Mouse (Mus musculus) cerebellum, adult (tissue): Measurements from ENCODE around the gene Hist1h4a.
"Not testable (repeated sequence)": the region's sequence is repeated elsewhere in the genome, so short reads cannot be mapped to it uniquely, and the experiment has no call there.

ENCODE experiments used
- ATAC-seq: cut with Nextera tagmentation; 2 replicates; pipeline ENCODE4 v1.9.2; 2017; ENCODE audit warnings: mild to moderate bottlenecking, moderate library complexity, mixed read lengths; ENCODE audit not compliant: insufficient number of reproducible peaks, low FRiP score, low TSS enrichment

Gene Hist1h4a

DNA sequence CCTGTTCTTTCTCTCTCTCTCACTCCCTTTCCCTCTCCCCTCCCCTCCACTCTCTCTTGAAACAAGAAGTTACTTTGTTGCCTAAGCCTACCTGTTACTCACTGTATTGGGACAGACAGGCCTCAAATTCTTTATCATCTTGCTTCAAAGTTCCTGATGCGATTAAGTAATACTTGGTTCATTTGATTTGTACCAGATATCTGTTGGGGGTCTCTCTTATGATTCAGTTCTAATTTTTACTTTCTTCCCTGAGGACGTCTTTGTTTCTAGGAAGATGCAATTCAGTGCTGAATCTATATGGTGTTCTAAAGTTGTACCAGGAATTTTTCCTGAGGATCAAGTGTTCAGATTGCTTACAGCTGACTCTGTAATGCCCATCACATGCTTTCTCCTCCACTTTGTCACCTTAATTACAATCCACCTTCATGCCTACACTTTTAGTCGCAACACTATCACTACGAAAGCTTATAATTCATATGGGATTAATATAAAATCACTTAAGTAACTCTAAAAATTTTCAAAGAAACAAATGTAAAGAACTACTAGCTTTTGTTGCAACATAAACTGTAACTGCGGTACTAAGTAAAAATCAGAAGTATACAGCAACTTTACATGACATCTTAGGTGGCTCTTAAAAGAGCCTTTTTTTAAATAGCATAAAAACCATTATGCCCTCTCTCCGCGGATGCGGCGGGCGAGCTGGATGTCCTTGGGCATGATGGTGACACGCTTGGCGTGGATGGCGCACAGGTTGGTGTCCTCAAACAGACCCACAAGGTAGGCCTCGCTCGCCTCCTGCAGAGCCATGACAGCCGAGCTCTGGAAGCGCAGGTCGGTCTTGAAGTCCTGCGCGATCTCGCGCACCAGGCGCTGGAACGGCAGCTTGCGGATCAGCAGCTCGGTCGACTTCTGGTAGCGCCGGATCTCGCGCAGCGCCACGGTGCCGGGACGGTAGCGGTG, 16.3 kb downstream of the Hist1h4a start:
- no peak for ATAC-seq

- ATAC-seq: no peak
Measured at GRCm38 (mm10) chr13:23743963-23744362, 17.1 kb downstream of the Hist1h4a start.

GRCm38 (mm10) chr13:23743215-23743614, 17.8 kb downstream of the Hist1h4a start:
- ATAC-seq: no peak

GRCm38 (mm10) chr13:23742007-23742406, 19.0 kb downstream of the Hist1h4a start:
- ATAC-seq: no peak

DNA sequence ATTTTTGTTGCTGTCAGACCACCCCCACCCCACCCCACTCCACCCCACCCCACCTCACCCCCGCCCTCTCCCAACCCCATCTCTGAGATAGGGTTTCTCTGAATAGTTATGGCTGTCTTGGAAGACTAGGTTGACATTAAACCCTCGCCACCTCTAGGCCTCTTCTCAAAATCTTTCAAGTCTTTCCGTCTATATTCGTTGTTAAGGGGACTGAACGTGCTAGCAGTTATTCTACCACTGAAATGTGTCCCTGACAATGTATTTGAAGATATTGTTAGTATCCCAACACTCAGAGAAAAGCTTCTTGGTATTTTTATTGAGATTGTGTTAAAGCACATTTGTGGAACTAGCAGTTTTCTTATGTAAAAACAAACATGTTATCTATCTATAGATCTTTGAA, 20.1 kb downstream of the Hist1h4a start:
- no peak for ATAC-seq

- ATAC-seq: no peak
Measured at GRCm38 (mm10) chr13:23740256-23740840, 20.7 kb downstream of the Hist1h4a start.

- ATAC-seq: no peak
Measured at GRCm38 (mm10) chr13:23739922-23740252, 21.1 kb downstream of the Hist1h4a start.

DNA sequence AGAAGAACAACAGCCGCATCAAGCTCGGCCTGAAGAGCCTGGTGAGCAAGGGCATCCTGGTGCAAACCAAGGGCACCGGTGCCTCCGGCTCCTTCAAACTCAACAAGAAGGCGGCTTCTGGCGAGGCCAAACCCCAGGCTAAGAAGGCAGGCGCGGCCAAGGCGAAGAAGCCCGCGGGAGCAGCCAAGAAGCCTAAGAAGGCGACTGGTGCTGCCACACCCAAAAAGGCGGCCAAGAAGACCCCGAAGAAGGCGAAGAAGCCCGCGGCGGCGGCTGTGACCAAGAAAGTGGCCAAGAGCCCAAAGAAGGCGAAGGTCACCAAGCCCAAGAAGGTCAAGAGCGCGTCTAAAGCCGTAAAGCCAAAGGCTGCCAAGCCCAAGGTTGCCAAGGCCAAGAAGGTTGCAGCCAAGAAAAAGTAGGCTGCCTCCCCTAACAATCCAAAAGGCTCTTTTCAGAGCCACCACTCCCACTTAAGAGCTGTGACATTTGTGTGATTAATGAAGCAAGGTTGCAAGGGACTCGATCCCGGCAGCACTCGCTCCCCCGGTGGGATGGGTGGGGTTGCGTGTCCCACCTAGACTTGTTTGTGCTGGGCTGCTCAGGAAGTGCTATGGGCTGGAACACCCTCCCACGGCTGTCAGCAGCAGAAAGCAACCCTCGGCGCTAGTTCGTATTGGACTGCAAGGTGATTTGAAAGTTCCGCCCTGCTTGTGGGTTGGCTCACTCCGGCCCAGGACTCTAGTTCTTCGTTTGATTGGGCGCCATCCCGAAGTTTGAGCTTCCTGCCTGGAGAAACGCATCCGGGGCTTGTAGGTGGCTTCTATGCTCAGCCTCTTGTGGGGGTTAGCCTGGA, 21.7 kb downstream of the Hist1h4a start:
- peak; percentile 97 for ATAC-seq

DNA sequence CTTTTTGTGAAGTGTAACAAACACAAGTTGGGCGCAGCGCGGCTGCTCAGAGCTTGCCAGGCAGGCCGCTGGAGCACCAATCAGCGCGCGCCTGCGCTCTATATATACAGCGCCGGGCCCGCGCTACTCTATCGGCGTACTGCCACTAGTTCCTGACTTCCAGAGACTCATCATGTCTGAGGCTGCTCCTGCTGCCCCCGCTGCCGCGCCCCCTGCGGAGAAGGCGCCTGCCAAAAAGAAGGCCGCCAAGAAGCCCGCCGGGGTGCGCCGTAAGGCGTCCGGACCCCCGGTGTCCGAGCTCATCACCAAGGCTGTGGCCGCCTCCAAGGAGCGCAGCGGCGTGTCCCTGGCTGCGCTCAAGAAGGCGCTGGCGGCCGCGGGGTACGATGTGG, 22.4 kb downstream of the Hist1h4a start, which contains the start of gene Hist1h1c:
Gene Hist1h1c (plus strand): TSS at position 132 of the 392 bp plus-strand sequence.
- peak; percentile 66; the same call in 1 of the 2 replicates for ATAC-seq

GRCm38 (mm10) chr13:23738041-23738440, 23.0 kb downstream of the Hist1h4a start:
- ATAC-seq: no peak

- ATAC-seq: no peak
Measured at GRCm38 (mm10) chr13:23737091-23737490, 23.9 kb downstream of the Hist1h4a start.

DNA sequence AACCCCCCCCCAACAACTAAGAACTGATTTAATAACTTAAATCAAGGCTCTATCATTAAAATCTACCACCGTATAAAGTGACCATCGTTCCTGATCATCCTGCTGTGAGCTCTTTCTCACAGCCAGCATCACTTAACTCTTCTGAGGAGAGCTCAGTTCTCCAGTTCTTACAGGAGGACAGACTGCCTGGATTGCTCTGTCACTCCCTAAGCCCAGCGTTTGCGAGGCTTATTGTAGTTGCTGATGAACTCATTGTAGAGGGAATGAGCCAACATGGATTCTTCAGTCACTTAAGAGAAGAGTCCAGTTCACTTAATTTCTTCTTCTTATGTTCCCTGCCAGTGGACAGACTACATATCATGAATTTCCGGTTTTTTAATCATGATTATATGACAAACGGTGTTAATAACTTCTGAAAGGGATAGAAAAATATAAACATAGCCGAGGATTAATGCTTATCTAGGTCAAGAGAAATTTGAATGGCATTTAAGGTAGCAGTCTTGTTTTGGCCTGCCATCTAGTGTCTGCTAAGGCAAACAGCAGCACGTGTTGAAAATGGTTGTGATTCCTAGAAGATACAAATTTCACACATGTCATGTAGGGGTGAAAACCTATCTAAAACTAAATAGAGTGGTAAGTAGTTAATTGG, 28.8 kb downstream of the Hist1h4a start:
- 0 out of 2 replicates have a peak, but pooled peaks have one; percentile 45 for ATAC-seq

DNA sequence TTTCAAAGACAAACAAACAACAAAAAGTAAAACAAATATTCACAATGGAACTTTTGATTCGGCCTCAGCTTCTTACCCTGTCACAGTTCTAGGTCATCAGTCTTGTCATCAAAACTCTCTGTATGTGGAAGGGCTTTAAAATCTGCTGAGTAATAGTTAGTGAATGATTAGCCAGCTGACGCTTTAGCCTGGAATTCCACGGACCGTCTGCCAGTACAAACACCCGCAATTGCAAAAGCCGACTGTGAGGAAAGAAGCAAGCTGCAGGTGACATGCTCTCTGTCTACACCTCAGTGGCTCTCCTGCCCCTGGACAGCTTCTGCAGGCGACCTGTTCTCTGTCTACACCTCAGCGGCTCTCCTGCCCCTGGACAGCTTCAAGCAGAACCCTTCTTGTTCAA, 30.6 kb downstream of the Hist1h4a start:
- ATAC-seq: no peak

GRCm38 (mm10) chr13:23729706-23730105, 31.3 kb downstream of the Hist1h4a start:
- ATAC-seq: no peak

DNA sequence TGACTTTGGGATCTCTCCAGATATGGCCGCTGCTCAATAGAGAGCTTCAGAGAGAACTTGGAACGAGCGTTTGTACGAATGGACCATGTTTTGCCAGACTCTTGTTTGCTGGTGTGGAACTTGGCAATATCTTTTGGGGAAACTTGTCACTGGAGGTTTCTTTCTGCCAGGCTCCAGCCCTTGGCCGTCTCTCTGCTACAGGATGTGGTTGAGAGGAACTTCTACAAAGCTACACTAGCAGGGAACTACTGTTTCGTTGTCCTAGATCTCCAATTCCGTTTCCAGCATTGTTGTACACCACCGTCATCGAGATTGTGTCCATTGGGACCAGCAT, 31.9 kb downstream of the Hist1h4a start:
- no peak for ATAC-seq

DNA sequence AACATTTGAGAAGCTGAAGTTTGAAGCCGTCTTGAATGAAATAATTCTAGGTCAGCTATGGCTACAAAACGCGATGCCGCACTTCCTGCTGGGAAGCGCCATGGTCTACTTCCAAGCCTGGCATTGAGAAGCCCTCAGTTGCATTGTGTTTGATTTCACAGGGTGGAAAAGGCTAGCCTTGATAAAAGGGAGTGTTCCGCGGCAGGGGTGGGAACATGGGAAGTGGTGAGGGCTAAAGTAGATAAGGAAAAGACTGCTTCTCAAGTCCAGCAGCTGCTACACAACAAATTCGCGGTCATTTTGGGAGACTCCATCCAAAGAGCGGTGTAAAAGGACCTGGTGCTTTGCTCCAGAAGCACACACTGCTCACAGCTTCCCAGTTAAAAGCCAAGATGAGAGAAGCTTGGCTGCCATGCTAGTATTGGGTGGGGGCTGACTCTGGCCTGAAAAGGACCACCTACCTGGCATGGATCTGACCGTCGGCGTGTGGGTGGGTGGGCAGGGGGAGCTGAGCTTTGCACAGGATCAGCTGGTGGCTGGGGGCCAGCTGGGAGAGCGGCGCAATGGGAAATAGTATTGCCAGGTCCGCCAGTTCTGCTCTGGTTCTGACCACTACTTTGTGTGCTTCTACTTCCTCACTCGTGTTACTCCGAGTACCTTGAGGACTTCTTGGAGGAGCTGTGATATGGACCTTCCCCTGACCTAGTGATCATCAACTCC, 32.4 kb downstream of the Hist1h4a start:
- ATAC-seq: no peak

DNA sequence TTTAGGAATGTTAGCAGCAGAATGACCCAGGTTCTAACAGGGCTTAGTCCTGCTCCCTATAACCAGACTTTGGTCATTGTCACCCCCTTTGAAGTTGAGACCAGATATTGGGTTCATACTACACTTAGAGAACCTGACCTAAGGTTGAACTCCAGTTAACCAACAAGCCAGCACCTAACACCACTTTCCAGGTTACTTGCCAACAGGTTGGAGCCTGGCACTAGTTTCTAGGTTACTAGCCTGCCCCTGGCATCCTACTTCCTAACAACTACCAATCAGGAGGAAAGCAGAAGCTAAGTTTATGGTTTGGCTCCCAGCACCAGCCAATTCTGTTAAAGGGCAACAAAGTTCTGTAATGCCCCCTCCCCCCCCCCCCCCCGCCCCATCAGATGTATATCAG, 35.8 kb downstream of the Hist1h4a start:
- no peak for ATAC-seq

DNA sequence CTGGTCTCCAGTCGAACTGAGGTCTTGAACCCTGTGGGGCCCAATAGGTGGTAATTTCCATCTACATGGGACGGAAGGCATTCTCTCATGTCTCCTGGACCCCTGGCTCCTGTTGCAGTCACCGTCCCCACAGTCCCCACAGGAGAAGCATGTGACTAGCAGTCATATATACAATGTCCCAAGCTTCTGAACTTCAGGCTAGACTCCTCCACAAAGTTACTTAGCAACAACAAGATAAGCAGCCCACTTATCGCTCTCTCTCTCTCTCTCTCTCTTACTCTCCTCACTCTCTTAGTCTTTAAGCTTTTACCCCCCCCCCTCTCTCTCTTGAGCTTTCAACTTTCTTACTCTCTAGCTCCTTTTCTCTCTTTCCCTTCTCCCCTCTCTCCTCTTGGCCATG, 36.8 kb downstream of the Hist1h4a start:
- no peak for ATAC-seq

DNA sequence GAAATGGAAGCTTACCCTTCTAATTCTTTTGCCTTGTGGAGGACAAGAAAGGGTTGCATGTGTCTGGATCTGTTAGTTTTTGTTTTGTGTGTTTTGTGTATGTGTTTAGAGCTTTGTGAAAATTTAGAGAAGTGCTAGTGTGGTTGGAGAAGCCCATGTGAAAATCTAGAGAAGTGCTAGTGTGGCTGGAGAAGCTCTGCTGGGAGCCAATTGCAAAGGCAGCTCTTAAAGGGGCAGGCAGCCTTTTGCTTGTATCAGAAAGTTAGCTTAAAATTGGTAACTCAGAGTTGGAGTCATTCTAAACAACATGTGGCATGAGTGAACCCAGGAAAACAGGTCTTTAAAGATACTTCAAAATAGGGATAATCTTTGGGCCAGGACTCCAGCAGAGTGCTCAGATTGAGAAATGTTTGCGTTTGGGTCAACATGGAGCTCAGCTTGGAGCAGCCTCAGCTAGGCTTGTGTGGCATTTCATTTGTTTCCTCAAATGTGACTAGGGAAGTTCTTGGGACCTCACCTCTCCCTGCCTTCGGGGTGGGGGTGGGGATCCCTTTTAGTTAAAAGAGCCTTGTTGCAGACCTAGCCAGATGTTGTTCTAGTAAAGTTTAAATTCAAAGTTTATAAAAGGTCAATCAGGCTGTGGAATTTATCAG, 43.3 kb downstream of the Hist1h4a start:
- not testable (repeated sequence) for ATAC-seq
